Mouse (Mus musculus) frontal cortex, adult (tissue): ENCODE data around the gene Gm42957.
A peak's percentile ranks its signal among the peaks of the same experiment; 100 is the strongest.
"Not testable (repeated sequence)": the region's sequence is repeated elsewhere in the genome, so short reads cannot be mapped to it uniquely, and the experiment has no call there.

Experiments used
- ATAC-seq: cut with Nextera tagmentation; 2 replicates; pipeline ENCODE4 v1.9.2; 2017; ENCODE audit warnings: mild to moderate bottlenecking, moderate library complexity, mixed read lengths; ENCODE audit not compliant: low TSS enrichment

Gene Gm42957

DNA sequence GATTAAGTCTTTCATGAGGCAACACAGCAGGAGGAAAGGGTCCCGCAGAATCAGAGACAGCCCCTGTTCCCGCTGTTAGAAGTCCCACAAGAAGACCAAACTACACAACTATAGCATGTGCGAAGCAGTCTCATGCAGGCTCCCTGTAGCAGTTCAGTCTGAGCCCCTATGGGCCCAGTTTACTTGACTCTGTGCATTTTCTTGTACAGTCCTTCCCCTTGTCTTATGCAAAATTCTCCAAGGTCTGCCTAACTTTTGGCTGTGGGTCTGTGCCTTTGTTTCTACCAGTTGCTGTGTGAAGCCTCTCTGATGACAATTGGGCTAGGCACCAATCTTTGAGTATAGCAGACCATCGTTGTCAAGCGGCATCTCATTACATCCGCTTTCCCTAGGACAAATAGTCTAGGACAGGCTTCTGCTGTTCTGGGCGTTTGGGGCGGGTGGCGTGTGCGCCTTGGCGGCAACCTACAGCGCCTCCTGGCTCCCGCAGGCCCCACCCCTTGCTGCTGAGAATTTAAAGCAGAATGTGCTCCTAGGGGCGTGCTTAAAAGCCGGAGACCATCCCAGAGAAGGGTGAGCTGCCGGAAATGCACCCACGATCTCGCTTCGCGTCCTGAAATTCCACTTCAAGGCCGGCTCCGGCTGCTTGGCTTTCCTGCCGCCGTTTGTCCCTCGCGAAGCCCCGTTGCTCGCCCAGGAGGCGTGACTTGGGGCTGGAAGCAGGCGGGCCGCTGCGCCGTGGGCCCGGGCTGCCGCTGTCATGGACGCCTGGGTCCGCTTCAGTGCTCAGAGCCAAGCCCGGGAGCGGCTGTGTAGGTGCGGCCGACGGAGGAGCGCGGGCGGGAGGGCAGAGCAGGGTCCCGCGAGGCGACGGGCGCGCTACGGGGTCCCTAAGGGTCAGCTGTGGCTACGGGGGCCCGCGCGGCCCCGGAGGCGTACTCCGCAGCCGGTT is at the start of gene Gm42957, which contains the start of gene Pex11b:
Gm42957 (plus strand) TSS at position 547 of the 952 bp plus-strand sequence.
Pex11b (plus strand) TSS at position 449 of the 952 bp plus-strand sequence.
- ATAC-seq: peak; percentile 86

DNA sequence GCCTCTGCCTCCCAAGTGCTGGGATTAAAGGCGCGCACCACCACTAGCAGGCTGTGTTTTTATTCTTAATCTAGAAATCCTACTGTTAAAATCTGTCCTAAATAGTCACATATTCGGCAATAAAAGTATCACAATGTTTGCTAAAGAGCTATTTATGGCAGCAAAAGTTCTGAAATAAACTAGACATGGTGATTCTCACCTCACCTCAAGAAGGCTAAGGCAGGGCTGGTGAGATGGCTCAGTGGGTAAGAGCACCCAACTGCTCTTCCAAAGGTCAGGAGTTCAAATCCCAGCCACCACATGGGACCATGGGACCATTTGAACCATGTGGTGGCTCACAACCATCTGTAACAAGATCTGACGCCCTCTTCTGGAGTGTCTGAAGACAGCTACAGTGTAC is 44.6 kb upstream of the Gm42957 start:
- ATAC-seq: no peak

DNA sequence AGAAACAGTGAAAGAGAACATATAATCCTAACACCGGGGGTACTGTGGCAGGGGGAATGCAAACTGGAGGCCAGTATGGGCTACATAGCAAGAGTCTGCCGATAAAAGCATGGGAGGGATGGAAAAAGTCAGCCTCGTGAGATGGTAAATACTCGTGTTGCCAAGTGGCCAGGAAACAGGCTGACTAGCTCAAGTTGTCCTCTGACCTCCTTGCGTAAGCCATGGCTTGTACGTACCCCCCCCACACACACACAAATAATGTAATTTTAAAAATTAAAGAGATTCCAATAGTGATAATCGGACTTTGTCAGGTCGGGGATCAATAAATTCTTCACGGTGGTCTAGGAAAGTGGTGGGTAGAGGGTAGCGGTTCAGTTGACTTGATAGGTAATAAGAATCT is 41.9 kb upstream of the Gm42957 start:
- no peak for ATAC-seq

DNA sequence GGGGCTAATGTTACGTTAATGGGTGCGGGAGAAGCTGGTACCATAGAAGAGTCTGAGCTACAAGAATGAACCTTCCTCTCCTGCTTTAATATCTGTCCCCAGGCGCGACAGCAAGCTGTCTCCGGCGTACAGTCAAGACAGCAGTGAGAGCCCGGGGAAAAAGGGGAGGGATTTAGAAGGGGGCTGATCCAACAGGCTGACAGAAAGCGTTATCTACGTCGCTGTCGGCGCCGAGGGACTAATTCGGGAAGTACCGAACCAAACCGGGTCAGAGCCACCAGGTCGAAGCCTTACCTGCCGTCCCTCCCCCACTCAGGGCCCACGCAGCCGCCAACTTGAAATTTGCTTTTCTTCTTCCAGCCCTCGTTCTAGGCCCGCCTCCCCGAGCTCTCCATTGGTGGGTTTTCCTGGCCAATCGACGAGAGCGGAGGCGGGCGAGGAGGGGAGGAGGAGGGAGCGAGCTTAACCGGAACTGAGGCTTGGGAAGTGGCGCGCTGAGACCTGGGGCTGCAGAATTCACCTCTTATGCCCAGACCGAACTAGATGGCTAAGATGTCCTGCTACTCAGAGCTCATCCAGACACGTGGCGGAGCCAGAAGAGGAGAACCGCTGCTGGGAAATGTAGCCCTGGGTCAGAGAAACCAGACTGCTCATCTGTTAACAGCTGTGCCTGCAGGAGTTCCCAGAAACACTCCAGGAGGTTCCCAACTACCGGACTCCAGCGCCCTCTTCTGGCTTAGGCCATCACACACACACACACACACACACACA is 41.3 kb upstream of the Gm42957 start, which contains the start of gene Polr3gl:
Polr3gl (minus strand) TSS at position 392 of the 771 bp plus-strand sequence.
- ATAC-seq: peak; percentile 64

DNA sequence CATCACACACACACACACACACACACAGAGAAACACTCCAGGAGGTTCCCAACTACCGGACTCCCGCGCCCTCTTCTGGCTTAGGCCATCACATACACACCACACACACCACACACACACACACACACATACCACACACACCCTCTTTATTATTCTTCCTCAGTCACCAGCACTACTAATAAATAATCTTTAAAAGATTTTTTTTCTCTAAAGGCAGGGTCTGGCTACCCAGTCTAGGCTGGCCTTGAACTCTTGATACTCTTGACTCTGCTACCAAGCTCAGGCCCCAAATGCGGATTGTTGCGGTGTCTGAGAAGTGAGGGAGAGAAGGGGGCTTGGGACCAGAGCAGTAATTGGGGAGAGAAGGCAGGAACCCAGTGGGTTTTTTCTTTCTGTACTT is 40.4 kb upstream of the Gm42957 start:
- no peak for ATAC-seq

DNA sequence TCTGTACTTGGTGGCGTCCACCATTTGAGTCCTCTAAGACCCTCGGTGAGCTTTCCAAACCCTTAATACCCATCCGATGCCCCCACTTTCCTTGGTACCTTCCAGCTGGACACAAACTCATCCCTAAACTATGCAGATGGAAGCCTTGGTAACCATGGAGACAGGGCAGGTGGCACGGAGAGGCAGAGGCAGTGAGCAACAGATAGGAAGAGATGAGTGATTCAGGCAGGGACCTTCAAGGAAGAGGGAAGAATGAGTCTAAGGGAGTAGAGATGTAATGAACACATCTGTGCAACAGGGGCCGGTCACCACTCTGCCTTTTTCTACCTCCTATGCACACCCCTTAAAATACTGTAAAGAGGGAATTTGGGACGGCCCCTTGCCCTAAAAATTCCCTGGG is 39.6 kb upstream of the Gm42957 start:
- peak; percentile 21; the same call in 1 of the 2 replicates for ATAC-seq

DNA sequence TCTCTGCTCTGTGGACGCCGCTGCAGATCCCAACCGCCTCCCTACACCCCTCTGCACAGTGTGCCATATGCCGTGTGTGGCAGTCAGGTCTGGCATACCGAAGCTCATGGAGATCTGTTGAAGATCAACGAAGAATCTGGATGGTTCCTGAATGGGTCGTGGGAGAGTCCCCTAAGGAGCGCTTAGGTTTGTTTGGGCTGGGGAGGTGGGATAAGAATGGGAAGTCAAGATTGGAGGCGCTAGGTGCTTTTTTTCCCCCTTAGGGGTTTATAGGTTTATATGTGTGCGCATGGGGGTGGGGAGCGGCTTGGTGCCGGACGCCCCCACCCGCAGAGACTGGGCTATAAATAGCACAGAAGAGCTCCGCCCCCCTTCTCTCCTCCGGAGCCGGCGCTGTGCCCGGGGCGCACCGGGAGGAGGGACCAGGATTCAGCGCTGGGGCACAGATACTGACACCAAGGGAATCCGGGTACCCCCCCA is 39.0 kb upstream of the Gm42957 start, which contains the start of gene Ankrd34a:
Ankrd34a (plus strand) TSS at position 409 of the 480 bp plus-strand sequence.
- ATAC-seq: peak; percentile 36

DNA sequence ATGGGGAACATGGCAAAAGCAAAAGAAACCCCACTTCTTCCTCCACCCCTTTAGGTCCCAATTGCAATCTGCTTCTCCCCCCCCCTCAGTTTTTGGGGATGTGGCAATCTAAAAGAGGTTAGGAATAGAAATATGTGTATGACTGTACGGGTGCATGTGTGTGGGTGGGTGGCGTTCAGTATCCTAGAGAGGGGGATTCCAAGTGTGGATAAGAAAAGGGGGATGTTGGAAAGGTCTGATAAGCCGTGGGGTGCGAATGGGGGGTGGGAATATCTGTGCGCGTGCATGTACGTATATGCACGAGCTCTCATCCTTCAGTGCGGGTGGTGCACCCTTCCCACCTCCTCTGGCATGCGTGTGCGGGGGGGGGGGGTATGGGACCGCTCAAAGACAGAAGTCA is 38.4 kb upstream of the Gm42957 start:
- no peak for ATAC-seq

DNA sequence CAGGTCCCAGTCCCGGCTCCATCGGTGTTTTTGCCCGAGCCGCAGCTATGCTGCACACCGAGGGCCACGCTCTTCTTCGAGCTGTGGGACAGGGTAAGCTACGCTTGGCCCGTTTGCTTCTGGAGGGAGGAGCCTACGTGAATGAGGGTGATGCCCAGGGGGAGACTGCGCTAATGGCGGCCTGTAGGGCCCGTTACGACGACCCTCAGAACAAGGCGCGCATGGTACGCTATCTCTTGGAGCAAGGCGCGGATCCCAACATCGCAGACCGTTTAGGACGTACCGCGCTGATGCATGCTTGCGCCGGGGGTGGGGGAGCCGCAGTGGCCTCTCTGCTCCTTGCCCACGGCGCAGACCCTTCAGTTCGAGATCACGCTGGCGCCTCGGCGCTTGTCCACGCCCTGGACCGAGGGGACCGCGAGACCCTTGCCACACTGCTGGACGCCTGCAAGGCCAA is 37.8 kb upstream of the Gm42957 start:
- ATAC-seq: no peak

DNA sequence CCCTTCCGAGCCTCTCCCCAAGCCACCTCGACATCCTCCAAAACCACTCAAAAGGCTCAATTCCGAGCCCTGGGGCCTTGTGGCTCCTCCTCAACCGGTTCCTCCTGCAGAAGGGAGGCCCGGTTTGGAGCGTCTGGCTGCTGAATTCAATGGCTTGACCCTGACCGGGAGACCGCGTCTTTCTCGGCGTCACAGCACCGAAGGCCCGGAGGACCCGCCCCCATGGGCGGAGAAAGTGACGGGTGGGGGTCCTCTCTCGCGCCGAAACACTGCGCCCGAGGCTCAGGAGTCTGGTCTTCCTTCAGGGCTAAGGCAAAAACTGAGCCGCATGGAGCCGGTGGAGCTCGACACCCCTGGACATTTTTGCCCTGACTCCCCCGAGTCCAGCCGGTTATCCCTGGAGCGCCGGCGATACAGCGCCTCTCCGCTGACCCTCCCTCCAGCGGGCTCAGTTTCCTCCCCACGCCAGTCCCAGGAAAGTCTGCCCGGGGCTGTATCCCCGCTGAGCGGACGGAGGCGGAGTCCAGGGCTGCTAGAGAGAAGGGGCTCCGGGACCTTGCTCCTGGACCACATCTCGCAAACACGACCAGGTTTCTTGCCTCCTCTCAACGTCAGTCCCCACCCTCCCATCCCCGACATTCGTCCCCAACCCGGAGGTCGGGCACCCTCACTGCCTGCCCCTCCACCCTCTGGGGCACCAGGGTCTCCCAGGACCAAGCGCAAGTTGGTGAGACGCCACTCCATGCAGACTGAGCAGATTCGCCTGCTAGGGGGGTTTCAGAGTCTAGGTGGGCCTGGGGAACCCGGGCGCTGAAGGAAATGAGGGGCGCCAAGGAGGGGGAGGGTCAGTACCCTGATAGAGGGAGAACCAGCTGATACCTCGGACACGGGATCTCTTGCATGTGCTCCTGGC is 36.9 kb upstream of the Gm42957 start:
- ATAC-seq: no peak

DNA sequence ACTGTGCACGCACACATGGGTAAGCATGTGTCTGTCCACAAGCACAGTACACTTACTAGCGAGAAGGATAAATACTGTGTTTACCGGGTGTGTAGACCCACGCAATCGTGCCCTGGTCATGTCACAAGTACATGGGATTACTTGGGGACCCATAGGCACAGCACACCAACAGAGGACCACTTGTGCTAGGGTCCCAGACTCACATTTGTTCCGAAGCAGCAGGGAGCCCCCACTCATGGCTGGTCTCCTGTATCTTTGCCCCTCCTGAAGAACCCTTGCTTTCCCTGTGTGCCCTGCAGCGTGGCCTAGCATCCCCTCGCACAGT is 36.2 kb upstream of the Gm42957 start:
- no peak for ATAC-seq

DNA sequence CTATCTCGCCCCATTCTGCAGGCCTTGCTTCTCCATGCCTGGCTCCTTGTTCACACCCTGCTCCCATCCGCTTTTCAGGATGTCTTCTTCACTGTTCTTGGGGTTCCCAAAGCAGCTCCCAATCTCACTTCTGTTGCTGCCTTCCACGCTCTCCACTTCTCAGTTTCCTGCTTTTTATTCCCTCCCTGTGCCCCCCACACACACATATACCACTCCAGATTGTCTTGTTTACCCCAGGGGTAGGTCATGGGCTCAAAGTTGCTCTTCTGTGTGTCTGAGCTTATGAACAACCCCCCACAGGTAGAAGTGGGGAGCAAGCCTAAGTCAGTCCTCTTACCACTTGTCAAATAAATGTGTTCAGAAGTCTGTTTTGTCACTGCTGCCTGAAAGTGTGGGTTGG is 35.9 kb upstream of the Gm42957 start:
- ATAC-seq: no peak

DNA sequence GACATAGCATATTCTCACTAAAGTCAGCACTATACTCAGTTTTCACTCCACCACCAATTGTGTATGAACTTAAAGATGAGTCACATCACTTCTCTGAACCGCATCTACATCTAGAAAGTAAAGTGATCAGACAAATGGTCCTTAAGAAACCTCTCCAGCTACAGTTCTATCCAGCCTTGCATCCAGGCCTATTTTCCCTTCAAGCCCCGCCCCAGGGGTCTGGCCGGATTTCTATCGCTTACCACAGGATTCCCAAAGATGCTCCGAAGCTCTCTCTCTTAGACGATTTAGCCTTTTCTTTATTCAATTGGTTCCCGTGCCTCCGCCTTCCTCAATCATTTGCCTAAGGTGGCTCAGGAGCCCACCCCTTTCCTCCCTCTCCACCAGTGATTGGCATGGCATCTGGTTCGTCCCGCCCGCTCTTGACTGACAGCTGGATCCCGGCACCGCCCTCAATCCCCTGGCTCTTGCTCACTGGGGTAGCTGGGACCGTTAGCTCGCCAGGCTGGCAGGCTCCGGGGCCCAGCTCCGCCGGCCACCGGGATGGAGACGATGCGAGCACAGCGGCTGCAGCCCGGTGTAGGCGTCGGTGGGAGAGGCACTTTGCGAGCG is 34.5 kb upstream of the Gm42957 start, which contains the start of gene Lix1l:
Lix1l (plus strand) TSS at position 511 of the 612 bp plus-strand sequence.
- ATAC-seq: peak; percentile 69

DNA sequence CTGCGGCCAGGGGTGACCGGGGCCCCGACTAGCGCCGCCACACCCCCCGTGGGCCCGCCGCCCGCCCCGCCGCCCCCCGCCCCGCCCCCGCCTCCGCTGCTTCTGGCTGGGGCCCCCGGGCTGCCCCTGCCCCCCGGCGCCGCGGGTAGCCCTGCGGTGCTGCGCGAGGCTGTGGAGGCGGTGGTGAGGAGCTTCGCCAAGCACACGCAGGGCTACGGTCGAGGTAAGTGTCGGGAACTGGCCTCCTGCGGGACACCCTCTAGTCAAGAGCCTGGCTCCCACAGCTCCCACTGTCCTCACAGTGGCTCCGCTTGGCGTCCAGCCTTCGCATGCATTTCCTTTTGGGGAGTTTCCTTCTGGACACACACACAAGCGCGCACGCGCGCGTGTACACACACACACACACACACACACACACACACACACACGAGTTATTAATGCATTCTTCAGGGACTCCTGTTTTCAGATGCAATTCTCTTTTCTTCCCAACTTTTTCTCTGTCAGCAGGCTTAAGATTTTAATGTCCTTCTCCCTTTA is 34.0 kb upstream of the Gm42957 start:
- no peak for ATAC-seq

DNA sequence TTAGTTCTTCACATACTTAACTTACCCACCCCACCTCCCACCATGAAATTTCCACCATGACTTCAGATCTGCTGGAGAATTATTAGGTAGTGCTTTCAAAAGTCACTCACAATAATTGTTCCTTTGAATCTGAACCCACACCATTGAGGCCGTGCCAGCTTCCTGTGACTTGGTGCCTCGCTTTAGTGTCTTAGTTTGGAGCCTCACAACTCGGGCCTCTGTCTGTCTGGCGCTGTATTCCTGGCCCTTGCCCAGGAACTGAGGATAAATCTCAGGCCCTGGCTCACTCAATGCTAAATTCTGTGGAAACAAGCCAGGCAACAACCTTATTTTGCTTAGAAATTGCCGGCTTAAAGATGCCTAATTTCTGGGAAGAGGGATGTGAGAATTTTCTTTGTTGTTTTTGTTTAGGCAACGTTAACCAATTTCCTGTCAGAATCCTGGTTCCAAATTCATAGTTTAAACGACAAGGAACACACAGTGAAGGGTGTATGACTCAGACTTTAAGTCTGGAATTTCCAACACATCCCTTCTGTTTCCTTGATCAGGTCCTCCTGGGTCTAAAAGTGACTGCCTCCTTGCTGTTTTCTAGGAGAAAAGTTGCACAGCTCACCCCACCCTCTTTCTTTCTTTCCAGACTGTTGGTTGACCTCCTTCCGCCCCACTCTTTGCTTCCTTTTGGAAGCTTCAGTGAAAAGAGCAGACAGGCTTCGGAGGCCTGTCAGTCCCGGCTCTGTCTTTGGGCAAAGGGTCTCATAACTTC is 33.2 kb upstream of the Gm42957 start:
- no peak for ATAC-seq

DNA sequence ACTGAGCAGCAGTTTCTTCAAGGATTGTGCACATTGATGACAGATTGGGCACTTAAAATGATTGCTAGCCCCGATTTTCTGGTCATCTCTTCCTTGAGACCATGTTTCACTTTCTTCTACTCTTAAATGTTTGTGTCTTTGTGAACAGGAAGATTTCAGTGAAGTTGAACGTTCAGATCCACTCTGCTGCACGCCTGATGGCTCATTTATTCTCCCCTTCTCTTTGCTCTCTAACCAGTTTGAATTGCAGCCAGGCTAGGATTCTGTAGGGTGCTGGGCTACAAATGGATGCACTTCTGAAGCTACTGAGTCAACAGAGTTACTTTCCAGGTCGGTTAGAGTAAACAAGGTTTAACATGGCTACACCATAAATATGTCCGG is 32.6 kb upstream of the Gm42957 start:
- no peak for ATAC-seq

DNA sequence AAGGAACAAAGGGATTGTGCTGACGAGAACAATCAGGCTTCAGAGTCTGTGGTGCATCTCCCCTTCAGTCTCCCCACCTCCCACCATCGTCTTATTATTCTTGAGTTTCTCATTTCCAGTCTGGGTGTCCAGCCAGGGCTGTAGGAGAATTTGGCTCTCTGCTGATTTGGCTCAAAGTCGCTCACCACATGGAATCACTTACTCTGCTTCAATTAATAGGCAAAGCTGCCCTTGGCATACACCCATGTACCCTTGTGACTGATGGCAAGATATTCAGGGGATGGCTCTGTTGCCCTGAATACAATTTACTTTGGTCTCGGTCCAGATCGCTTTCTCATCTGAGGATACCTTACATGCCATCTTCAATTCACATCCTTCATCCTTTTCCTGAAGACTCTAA is 32.0 kb upstream of the Gm42957 start:
- no peak for ATAC-seq

DNA sequence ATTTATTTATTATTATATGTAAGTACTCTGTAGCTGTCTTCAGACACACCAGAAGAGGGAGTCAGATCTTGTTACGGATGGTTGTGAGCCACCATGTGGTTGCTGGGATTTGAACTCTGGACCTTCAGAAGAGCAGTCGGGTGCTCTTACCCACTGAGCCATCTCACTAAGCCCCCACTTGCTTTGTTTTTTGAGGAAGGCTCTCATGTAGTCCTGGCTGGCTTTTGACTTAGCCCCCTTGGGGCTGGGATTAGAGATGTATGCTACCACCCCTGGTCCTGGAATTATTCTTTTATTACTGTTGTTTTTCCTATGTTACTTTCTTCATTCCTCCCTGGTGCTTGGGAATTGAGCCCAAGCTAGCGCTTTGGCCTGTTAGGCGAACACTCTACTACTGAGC is 29.3 kb upstream of the Gm42957 start:
- ATAC-seq: not testable (repeated sequence)

DNA sequence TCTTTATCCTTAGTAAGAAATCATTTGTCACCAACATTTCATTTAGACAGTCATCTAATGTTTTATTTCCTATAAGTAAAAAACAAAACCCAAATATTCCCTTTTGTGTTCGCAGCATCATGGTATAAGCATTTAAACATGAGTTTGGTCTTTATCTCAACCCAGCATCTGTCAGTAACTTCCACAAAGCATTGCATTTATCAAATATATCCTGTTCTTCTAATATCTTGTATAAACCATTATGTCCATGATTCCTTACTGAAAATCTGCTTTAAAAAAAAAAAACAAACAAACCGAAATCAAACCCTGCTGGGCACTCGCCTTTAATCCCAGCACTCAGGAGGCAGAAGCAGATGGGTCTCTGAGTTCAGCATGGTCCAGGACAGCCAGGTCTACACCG is 28.7 kb upstream of the Gm42957 start:
- no peak for ATAC-seq

DNA sequence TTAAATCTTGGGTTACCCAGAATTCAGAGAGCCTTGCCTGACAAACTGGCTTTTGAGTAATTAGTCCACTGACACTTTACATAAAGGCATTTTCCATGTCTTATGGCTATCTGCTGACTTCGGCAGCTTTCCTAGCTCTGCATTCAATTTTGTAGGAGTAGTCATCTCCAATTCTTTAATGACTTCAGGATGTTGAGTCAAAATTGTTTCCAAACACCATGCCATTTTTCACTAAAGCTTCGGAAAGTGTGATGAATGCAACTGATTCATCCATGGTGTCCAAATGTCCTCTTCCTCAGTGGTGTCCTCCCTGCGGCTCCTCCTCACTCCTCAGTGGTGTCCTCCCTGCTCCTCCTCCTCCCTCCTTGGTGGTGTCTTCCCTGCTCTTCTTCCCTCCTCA is 17.3 kb upstream of the Gm42957 start:
- ATAC-seq: no peak
